Mouse (Mus musculus) stomach, postnatal 0 days (tissue): ENCODE data around the gene Il34. TPM values are rescaled to one million over a fixed set of nuclear protein-coding genes. Genes with fewer than 3 reads are reported as not detected.

Experiments
- ATAC-seq: fragments of 200-750 bp; cut with Nextera tagmentation; 2 replicates; pipeline ENCODE4 v1.8.0; 2017; ENCODE audit not compliant: low FRiP score, low TSS enrichment
- DNase-seq: peaks from one replicate; pipeline ENCODE4 v3.0.0-alpha.2; 2016; ENCODE audit warnings: low spot score
- H3K27ac ChIP-seq: fragments of 300-500 bp; sonication (generic); replicated peaks from 2 replicates; pipeline ENCODE4 v1.5.1; 2014; ENCODE audit warnings: mild to moderate bottlenecking, control low read depth
- H3K27me3 ChIP-seq: fragments of 300-500 bp; sonication (generic); 2 replicates; pipeline ENCODE4 v1.6.1; 2014; ENCODE audit warnings: low read length; ENCODE audit not compliant: control insufficient read depth, insufficient read depth
- H3K36me3 ChIP-seq: fragments of 300-500 bp; sonication (generic); 2 replicates; pipeline ENCODE4 v1.6.1; 2014; ENCODE audit warnings: low read length, mixed read lengths; ENCODE audit not compliant: control insufficient read depth, insufficient read depth
- H3K4me1 ChIP-seq: fragments of 300-500 bp; sonication (generic); replicated peaks from 2 replicates; pipeline ENCODE4 v1.6.1; 2014; ENCODE audit warnings: antibody characterized with exemption; ENCODE audit not compliant: control insufficient read depth, insufficient read depth
- H3K4me2 ChIP-seq: fragments of 300-500 bp; sonication (generic); replicated peaks from 2 replicates; pipeline ENCODE4 v1.6.1; 2014; ENCODE audit warnings: low read depth, mild to moderate bottlenecking, control low read depth, moderate library complexity
- H3K4me3 ChIP-seq: fragments of 300-500 bp; sonication (generic); 2 replicates; pipeline ENCODE4 v1.5.1; 2014; ENCODE audit warnings: low read depth, low read length, control low read depth
- H3K9ac ChIP-seq: fragments of 300-500 bp; sonication (generic); 2 replicates; pipeline ENCODE4 v1.6.1; 2014; ENCODE audit warnings: mild to moderate bottlenecking, low read length, control low read depth, mixed read lengths
- H3K9me3 ChIP-seq: fragments of 300-500 bp; sonication (generic); 2 replicates; pipeline ENCODE4 v1.6.1; 2016; ENCODE audit warnings: low read length; ENCODE audit not compliant: control insufficient read depth
- CTCF ChIP-seq: IDR thresholded peaks from 2 replicates; pipeline ENCODE4 v1.5.1; 2016; ENCODE audit warnings: antibody characterized with exemption, low read depth, mild to moderate bottlenecking, moderate library complexity
- EP300 ChIP-seq: optimal IDR thresholded peaks from 2 replicates; pipeline ENCODE3; 2016; ENCODE audit warnings: antibody characterized with exemption
- WGBS: fragments of 180-500 bp; shearing (Covaris S2); extraction: QIAGEN DNeasy Blood & Tissue Kit; methylation state at CpG from one replicate; pipeline ENCODE4 v1.1.7; 2014; 5-methylcytosine and 5-hydroxymethylcytosine counted together
- polyA plus RNA-seq: library from polyadenylated mRNA; unstranded; fragments of >200 nt; fragmentation: Nextera tagmentation; extraction: Ambion mirVana; gene quantifications from 2 replicates; pipeline ENCODE4 v1.2.1, GENCODE M21; 2015

Gene Il34
- polyA plus RNA-seq, 1 experiment from 2014 or later: 6.4 TPM

GRCm38 (mm10) chr8:110760280-110760940 is 45.3 kb downstream of the Il34 start:
- no peak overlapping the region for H3K4me3 ChIP-seq
- WGBS: 54% methylated on average over 7 of the region's 7 CpGs
- H3K36me3 ChIP-seq: no peaks in the 10 kb centered on the region
- ATAC-seq (peak; percentile 17; the same call in 1 of the 2 replicates), DNase-seq (no peak)
- no peaks in the 10 kb centered on the region for H3K27me3 ChIP-seq
- H3K9me3 ChIP-seq: no peaks in the 10 kb centered on the region
- H3K4me2 ChIP-seq: no peak overlapping the region
- no peak overlapping the region; the same call in 1 of the 2 replicates for H3K27ac ChIP-seq
- no peaks in the 10 kb centered on the region; the same call in 1 of the 2 replicates for H3K4me1 ChIP-seq
- no peak overlapping the region for H3K9ac ChIP-seq
- TF ChIP-seq CTCF (no peak), EP300 (no peak)

DNA sequence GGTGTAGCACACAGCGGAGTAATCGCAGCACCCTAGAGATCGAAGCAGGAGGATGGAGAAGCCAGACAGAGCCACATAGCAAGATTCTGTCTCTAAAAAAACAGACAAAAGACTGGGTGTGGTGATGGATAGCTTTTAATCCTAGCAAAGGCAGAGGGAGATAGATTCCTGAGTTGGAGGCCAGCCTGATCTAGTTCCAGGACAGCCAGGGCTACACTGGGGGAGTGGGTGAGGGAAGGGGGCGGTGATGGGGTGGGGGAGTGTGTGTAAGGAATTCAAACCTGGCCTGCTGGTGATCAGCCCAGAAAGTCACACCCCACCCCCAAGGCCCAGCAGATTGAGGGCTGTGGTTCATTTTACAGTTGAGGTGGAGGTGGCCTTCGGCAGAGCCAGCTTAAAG is 49.5 kb downstream of the Il34 start:
- H3K4me3 ChIP-seq: no peak overlapping the region
- 72% methylated on average over 5 of the region's 5 CpGs for WGBS
- H3K9ac ChIP-seq: no peak overlapping the region
- H3K4me2 ChIP-seq: no peak overlapping the region
- DNase-seq (no peak), ATAC-seq (no peak)
- H3K36me3 ChIP-seq: no peaks in the 10 kb centered on the region
- TF ChIP-seq CTCF: no peak
- TF ChIP-seq EP300: no peak
- H3K9me3 ChIP-seq: no peaks in the 10 kb centered on the region
- H3K27me3 ChIP-seq: no peaks in the 10 kb centered on the region
- H3K4me1 ChIP-seq: no peaks in the 10 kb centered on the region; the same call in 1 of the 2 replicates
- no peak overlapping the region for H3K27ac ChIP-seq

DNA sequence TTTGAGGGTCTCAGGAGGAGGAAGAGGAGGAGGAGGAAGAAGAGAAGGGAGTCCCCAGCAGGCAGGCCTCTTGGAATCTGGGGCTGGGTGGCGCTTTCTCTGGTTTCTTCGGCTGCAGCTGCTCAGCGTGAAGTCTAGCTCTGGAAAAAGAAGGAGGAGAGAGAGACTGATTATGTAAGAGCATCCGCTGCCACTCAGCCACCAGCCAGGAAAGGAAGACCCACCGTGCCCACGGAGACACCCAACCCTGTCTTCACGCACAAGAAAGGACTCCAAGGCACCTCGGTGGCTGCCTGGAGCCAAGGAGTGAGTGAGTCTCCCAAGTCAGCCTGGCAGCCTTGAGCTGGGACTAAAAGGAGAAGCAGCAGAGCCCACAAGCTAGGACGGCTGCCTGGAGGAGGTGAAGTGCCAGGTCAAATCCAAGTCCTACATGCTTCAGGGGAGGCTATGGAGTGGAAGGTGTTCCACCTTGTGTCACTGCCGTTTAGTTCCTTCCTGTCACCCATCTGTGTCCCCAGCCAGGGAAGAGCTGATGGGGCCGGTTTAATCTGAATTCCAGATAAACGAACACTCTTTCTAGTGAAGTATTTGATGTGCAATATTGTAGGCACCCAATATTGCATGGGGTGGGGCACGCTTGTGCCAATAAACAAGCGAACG is 50.1 kb downstream of the Il34 start:
- H3K4me3 ChIP-seq: no peak overlapping the region
- ATAC-seq (no peak), DNase-seq (no peak)
- H3K4me2 ChIP-seq: no peak overlapping the region
- TF ChIP-seq EP300: no peak
- no peak for TF ChIP-seq CTCF
- WGBS: 55% methylated on average over 15 of the region's 15 CpGs
- H3K27ac ChIP-seq: no peak overlapping the region
- H3K27me3 ChIP-seq: no peaks in the 10 kb centered on the region
- no peaks in the 10 kb centered on the region for H3K9me3 ChIP-seq
- H3K36me3 ChIP-seq: no peaks in the 10 kb centered on the region
- no peak overlapping the region for H3K9ac ChIP-seq
- no peaks in the 10 kb centered on the region; the same call in 1 of the 2 replicates for H3K4me1 ChIP-seq

- Histone ChIP-seq H3K4me2 (no peak overlapping the region), H3K9ac (no peak overlapping the region), H3K36me3 (no peaks in the 10 kb centered on the region), H3K9me3 (no peaks in the 10 kb centered on the region), H3K27me3 (no peaks in the 10 kb centered on the region), H3K4me1 (no peaks in the 10 kb centered on the region), H3K27ac (no peak overlapping the region), H3K4me3 (no peak overlapping the region)
- no peak for TF ChIP-seq EP300
- TF ChIP-seq CTCF: no peak
- no peak for DNase-seq
- WGBS: 28% methylated on average over 4 of the region's 4 CpGs
- peak; percentile 27; the same call in 1 of the 2 replicates for ATAC-seq
These were observed 51.0 kb downstream of the Il34 start for GRCm38 (mm10) chr8:110754713-110755112.

DNA sequence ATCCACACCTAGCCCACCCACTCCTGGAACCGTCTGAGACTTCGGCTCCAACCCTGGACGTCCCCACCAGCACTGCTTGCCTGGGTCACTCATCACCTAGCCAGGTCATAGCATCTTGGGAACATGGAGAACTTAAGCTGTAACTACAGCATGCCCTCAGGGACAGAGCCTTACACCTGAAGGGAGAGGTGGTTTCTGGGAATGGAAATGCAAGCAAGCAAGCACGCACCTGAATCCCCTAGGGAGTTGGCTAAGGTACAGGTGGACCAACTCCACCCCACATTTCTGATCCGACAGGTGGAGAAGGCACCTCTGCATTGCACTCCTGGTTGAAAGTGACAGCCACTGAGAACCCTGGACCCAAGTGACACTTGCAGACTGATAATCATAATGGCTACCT is 54.2 kb downstream of the Il34 start:
- H3K4me3 ChIP-seq: no peak overlapping the region
- H3K4me1 ChIP-seq: no peaks in the 10 kb centered on the region
- H3K36me3 ChIP-seq: no peaks in the 10 kb centered on the region
- WGBS: 72% methylated on average over 5 of the region's 5 CpGs
- H3K4me2 ChIP-seq: no peak overlapping the region
- H3K9me3 ChIP-seq: no peaks in the 10 kb centered on the region
- H3K27ac ChIP-seq: no peak overlapping the region
- ATAC-seq (no peak), DNase-seq (no peak)
- TF ChIP-seq CTCF (no peak), EP300 (no peak)
- no peak overlapping the region for H3K9ac ChIP-seq
- no peaks in the 10 kb centered on the region for H3K27me3 ChIP-seq

DNA sequence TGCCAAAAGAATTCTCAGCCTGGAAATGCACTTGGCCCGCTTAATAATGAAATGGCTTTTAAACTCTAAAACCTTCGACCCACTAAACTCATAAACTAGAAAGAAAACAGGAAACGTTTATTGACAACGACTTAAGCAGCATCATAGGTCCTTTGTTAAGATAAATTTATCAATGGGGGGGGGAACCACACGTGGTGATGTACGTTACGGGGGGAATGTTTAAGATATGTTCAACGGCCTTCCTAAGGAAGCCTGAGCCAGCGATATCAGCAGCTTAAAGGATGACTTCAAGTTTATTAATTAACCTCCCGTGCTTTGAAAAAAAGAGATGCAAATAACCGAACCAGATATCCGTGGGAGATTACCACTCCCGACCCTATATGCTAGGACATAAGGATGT is 55.5 kb downstream of the Il34 start:
- WGBS: 31% methylated on average over 13 of the region's 13 CpGs
- no peaks in the 10 kb centered on the region for H3K36me3 ChIP-seq
- H3K27ac ChIP-seq: no peak overlapping the region
- no peak overlapping the region for H3K9ac ChIP-seq
- DNase-seq (no peak), ATAC-seq (no peak)
- H3K4me3 ChIP-seq: no peak overlapping the region
- H3K4me1 ChIP-seq: no peaks in the 10 kb centered on the region
- TF ChIP-seq CTCF: no peak
- no peaks in the 10 kb centered on the region for H3K9me3 ChIP-seq
- H3K4me2 ChIP-seq: no peak overlapping the region
- H3K27me3 ChIP-seq: no peaks in the 10 kb centered on the region
